Mouse (Mus musculus): Measurements from ENCODE around the gene Jpt1. TPM values are rescaled to one million over a fixed set of nuclear protein-coding genes. Genes with fewer than 3 reads are reported as not detected.

Gene Jpt1
- 368 TPM for polyA plus RNA-seq (2017; shearing (Covaris generic))

GRCm38 (mm10) chr11:115514238-115514663 is at the start of gene Jpt1:
Gene Jpt1, minus strand, starts transcription at chr11:115514387.

GRCm38 (mm10) chr11:115536038-115536681 is 22.0 kb upstream of the Jpt1 start, which contains the start of gene Sumo2:
Gene Sumo2, minus strand, starts transcription at chr11:115536276.

GRCm38 (mm10) chr11:115491356-115492083 is 22.7 kb downstream of the Jpt1 start, which contains the start of gene Nt5c:
Gene Nt5c, minus strand, starts transcription at chr11:115491862.

GRCm38 (mm10) chr11:115475025-115475757 is 39.0 kb downstream of the Jpt1 start, which contains the start of gene Armc7:
Gene Armc7, plus strand, starts transcription at chr11:115475667.

GRCm38 (mm10) chr11:115462243-115462891 is 51.8 kb downstream of the Jpt1 start, which contains the start of gene Slc16a5:
Gene Slc16a5, plus strand, starts transcription at chr11:115462474.

Other genes starting within 250 kb of the Jpt1 start
- gene Grin2c, start 247.1 kb downstream of the Jpt1 start, polyA plus RNA-seq (2017; shearing (Covaris generic)): not detected
- 17.1 TPM for gene Fdxr, start 237.3 kb downstream of the Jpt1 start, polyA plus RNA-seq (2017; shearing (Covaris generic))
- gene Fads6, start 216.7 kb downstream of the Jpt1 start, polyA plus RNA-seq (2017; shearing (Covaris generic)): 0.17 TPM
- not detected for gene Otop2, start 207.2 kb downstream of the Jpt1 start, polyA plus RNA-seq (2017; shearing (Covaris generic))
- gene Ush1g, start 192.3 kb downstream of the Jpt1 start, polyA plus RNA-seq (2017; shearing (Covaris generic)): not detected
- 0.32 TPM for gene Otop3, start 179.7 kb downstream of the Jpt1 start, polyA plus RNA-seq (2017; shearing (Covaris generic))
- 47.3 TPM for gene Hid1, start 146.6 kb downstream of the Jpt1 start, polyA plus RNA-seq (2017; shearing (Covaris generic))
- gene Cdr2l, start 132.5 kb downstream of the Jpt1 start, polyA plus RNA-seq (2017; shearing (Covaris generic)): 0.34 TPM
- gene Mrpl58, start 110.6 kb downstream of the Jpt1 start, polyA plus RNA-seq (2017; shearing (Covaris generic)): 82.4 TPM
- gene Atp5h, start 94.4 kb downstream of the Jpt1 start, polyA plus RNA-seq (2017; shearing (Covaris generic)): 600 TPM
- gene Kctd2, start 94.3 kb downstream of the Jpt1 start, polyA plus RNA-seq (2017; shearing (Covaris generic)): 81.7 TPM
- gene Trim80, start 73.8 kb downstream of the Jpt1 start, polyA plus RNA-seq (2017; shearing (Covaris generic)): 0.45 TPM
- gene Slc16a5, start 51.9 kb downstream of the Jpt1 start, polyA plus RNA-seq (2017; shearing (Covaris generic)): 1.3 TPM
- 45.1 TPM for gene Armc7, start 38.7 kb downstream of the Jpt1 start, polyA plus RNA-seq (2017; shearing (Covaris generic))
- gene Nt5c, start 22.5 kb downstream of the Jpt1 start, polyA plus RNA-seq (2017; shearing (Covaris generic)): 208 TPM
- gene Sumo2, start 21.9 kb upstream of the Jpt1 start, polyA plus RNA-seq (2017; shearing (Covaris generic)): 690 TPM
- gene Nup85, start 50.0 kb upstream of the Jpt1 start, polyA plus RNA-seq (2017; shearing (Covaris generic)): 58.3 TPM
- gene Mrps7, start 89.5 kb upstream of the Jpt1 start, polyA plus RNA-seq (2017; shearing (Covaris generic)): 94.3 TPM
- 33.7 TPM for gene Gga3, start 89.7 kb upstream of the Jpt1 start, polyA plus RNA-seq (2017; shearing (Covaris generic))
- gene Mif4gd, start 98.6 kb upstream of the Jpt1 start, polyA plus RNA-seq (2017; shearing (Covaris generic)): 499 TPM
- gene Slc25a19, start 113.9 kb upstream of the Jpt1 start, polyA plus RNA-seq (2017; shearing (Covaris generic)): 77.3 TPM
- 258 TPM for gene Grb2, start 194.2 kb upstream of the Jpt1 start, polyA plus RNA-seq (2017; shearing (Covaris generic))